Mouse (Mus musculus) heart, embryonic 14.5 days (tissue): ENCODE measurements around the gene Zfp72. TPM values are rescaled to one million over a fixed set of nuclear protein-coding genes. Genes with fewer than 3 reads are reported as not detected.

Experiments used
- ATAC-seq: fragments of 200-750 bp; cut with Nextera tagmentation; 2 replicates; pipeline ENCODE4 v1.8.0; 2017; ENCODE audit warnings: low read depth, moderate TSS enrichment; ENCODE audit not compliant: insufficient number of reproducible peaks, insufficient read depth, low FRiP score
- H3K27ac ChIP-seq, 2 experiments: fragments of 200-500 bp in 1 of 2; fragments of 300-500 bp in 1 of 2; sonication (generic) in 1 of 2; replicated peaks in 1 of 2; 2 replicates each; pipeline ENCODE4 v1.5.1; 2012 to 2014; ENCODE audit warnings: low read depth in 2 of 2, low read length in 2 of 2, control low read depth in 1 of 2, mild to moderate bottlenecking in 1 of 2, mixed read lengths in 1 of 2; ENCODE audit not compliant: control insufficient read depth in 1 of 2, insufficient read depth in 1 of 2
- H3K27me3 ChIP-seq: fragments of 300-500 bp; sonication (generic); 2 replicates; pipeline ENCODE4 v1.6.1; 2014; ENCODE audit warnings: mild to moderate bottlenecking, low read length, control low read depth; ENCODE audit not compliant: control insufficient read depth, insufficient read depth
- H3K36me3 ChIP-seq: fragments of 300-500 bp; sonication (generic); 2 replicates; pipeline ENCODE4 v1.6.1; 2014; ENCODE audit warnings: mild to moderate bottlenecking, control low read depth, low read length, mixed read lengths; ENCODE audit not compliant: control insufficient read depth, insufficient read depth
- H3K4me1 ChIP-seq, 2 experiments: fragments of 200-500 bp in 1 of 2; fragments of 300-500 bp in 1 of 2; sonication (generic) in 1 of 2; 2 replicates each; pipeline ENCODE4 v1.6.1; 2012 to 2014; ENCODE audit warnings: low read length in 2 of 2, control low read depth in 1 of 2, mixed read lengths in 1 of 2; ENCODE audit not compliant: control insufficient read depth in 2 of 2, insufficient read depth in 2 of 2
- H3K4me2 ChIP-seq: fragments of 300-500 bp; sonication (generic); 2 replicates; pipeline ENCODE4 v1.6.1; 2014; ENCODE audit warnings: mild to moderate bottlenecking, low read length
- H3K4me3 ChIP-seq, 2 experiments: fragments of 200-500 bp in 1 of 2; fragments of 300-500 bp in 1 of 2; sonication (generic) in 1 of 2; 2 replicates each; pipeline ENCODE4 v1.5.1; 2012 to 2014; ENCODE audit warnings: low read length in 2 of 2, mild to moderate bottlenecking in 2 of 2, control low read depth in 1 of 2, low read depth in 1 of 2, moderate library complexity in 1 of 2; ENCODE audit not compliant: control insufficient read depth in 1 of 2, insufficient read depth in 1 of 2
- H3K9ac ChIP-seq: fragments of 300-500 bp; sonication (generic); 2 replicates; pipeline ENCODE4 v1.6.1; 2014; ENCODE audit warnings: mild to moderate bottlenecking, low read length
- H3K9me3 ChIP-seq: fragments of 300-500 bp; sonication (generic); 2 replicates; pipeline ENCODE4 v1.6.1; 2016; ENCODE audit warnings: low read length, control low read depth; ENCODE audit not compliant: control insufficient read depth
- microRNA counts: library from miRNA; unstranded; fragments of <30 nt; microRNA quantifications from one replicate; lab custom pipeline; 2016
- microRNA-seq: library from miRNA; unstranded; fragments of <30 nt; microRNA quantifications from one replicate; pipeline ENCODE4, GENCODE M21; 2016
- polyA plus RNA-seq: library from polyadenylated mRNA; unstranded; fragments of >200 nt; fragmentation: Nextera tagmentation; extraction: Ambion mirVana; gene quantifications from 2 replicates; pipeline ENCODE4 v1.2.1, GENCODE M21; 2014

Gene Zfp72
- polyA plus RNA-seq, 1 experiment from 2014 or later = 3.8 TPM

DNA sequence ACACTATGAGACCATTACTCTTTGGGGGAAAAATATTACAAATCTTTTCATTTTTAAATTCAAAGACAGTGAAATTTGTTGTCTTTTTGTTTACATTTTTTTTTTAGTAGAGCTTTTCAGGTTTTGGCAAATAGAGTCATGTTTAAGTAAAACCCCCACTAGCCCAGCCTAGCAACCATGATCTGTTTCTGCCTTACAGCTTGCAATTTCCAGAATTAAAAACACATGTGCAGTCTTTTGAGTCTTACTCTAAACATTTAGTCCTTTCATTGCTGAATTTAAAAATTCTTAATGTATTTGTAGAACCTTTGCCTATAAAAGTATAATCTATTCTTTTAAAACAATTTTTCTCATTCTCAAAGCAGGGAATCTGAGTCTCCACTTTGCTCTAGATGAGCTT, 61.3 kb downstream of the Zfp72 start:
- Histone ChIP-seq H3K36me3 (peaks cover 87% of the 10 kb centered on the region), H3K9ac (no peak overlapping the region), H3K4me1 (no peaks in the 10 kb centered on the region), H3K27ac (no peak overlapping the region), H3K4me2 (no peak overlapping the region), H3K9me3 (no peaks in the 10 kb centered on the region), H3K4me3 (no peak overlapping the region), H3K27me3 (no peaks in the 10 kb centered on the region)
- ATAC-seq = no peak

MicroRNA genes within 50 kb of the gene (microRNA counts, 519-probe panel; counts per million panel counts)
- 322 counts per million, percentile 70 among the panel's probes with 10 or more counts for microRNA mmu-miR-692 (lab: Ali Mortazavi, UCI)

Small RNA genes lying within 50 kb of the gene (microRNA-seq; reads per million reads assigned to microRNA genes)
- not detected for gene Mir692-3

Other genes with a start within 250 kb of the Zfp72 start
- 64.2 and 64.9 TPM in 2 replicates for gene Exoc3, start 182.1 kb downstream of the Zfp72 start, polyA plus RNA-seq
- gene Ahrr, start 98.5 kb downstream of the Zfp72 start, polyA plus RNA-seq = 0.98 and 1.1 TPM in 2 replicates
- 106 and 109 TPM in 2 replicates for gene Pdcd6, start 73.3 kb downstream of the Zfp72 start, polyA plus RNA-seq
- 496 and 549 TPM in 2 replicates for gene Sdha, start 40.6 kb downstream of the Zfp72 start, polyA plus RNA-seq
- 42.0 and 49.1 TPM in 2 replicates for gene Ccdc127, start 40.5 kb downstream of the Zfp72 start, polyA plus RNA-seq
- 6.6 and 10.1 TPM in 2 replicates for gene Lrrc14b, start 26.8 kb downstream of the Zfp72 start, polyA plus RNA-seq
- 52.6 and 54.0 TPM in 2 replicates for gene Ftl1-ps1, start 8.9 kb upstream of the Zfp72 start, polyA plus RNA-seq
- gene Zfp825, start 103.2 kb upstream of the Zfp72 start, polyA plus RNA-seq = 13.3 and 16.2 TPM in 2 replicates
- 17.2 and 23.1 TPM in 2 replicates for gene Erap1, start 248.7 kb upstream of the Zfp72 start, polyA plus RNA-seq